Mouse (Mus musculus) ES-CJ7 (cell line): Measurements from ENCODE around the gene 2010005H15Rik.
"Not testable (repeated sequence)": the region's sequence is repeated elsewhere in the genome, so short reads cannot be mapped to it uniquely, and the experiment has no call there.

Source experiments
- DNase-seq: peaks from one replicate; pipeline ENCODE4 v3.0.0; 2011; ENCODE audit warnings: low read depth, low spot score

The 2010005H15Rik gene

DNA sequence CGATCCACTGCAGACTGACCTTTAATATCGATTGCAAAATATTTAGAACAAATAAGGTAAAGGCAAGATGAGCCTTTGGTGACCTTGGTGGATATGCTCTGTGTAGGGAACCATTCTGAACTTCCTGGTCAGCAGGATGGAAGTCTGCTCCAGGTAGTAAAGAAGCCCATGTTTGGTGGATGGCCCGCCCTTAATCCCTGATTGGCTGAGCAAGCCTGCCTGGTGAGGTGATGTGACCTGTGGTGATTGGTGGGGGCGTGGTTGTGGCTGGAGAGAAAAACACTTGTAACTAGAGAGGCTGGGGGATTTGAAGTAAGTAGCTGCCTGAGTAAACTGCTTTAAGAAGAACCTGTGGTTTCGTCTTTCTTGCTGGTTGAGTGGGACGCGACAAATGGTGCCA, at the start of gene 2010005H15Rik:
2010005H15Rik (plus strand) TSS at position 301 of the 400 bp plus-strand sequence.
- not testable (repeated sequence) for DNase-seq

DNA sequence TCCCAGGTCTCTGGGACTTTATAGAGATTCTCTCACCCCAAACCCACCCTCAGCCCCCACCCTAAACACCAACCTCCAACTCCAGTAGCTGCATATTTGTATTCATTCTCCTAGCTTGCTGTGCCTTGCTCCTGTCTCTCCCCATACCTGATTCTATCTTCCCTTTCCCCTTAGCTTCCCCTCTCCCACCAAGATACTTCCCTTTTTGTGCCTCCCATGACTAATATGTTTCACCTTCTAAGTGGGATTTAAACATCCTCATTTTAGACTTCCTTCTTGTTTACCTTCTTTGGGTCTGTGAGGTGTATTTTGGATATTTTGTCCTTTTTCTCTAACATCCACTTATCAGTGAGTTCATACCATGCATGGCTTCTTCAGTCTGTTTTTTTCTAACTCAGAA, 45.2 kb upstream of the 2010005H15Rik start:
- DNase-seq = no peak

DNA sequence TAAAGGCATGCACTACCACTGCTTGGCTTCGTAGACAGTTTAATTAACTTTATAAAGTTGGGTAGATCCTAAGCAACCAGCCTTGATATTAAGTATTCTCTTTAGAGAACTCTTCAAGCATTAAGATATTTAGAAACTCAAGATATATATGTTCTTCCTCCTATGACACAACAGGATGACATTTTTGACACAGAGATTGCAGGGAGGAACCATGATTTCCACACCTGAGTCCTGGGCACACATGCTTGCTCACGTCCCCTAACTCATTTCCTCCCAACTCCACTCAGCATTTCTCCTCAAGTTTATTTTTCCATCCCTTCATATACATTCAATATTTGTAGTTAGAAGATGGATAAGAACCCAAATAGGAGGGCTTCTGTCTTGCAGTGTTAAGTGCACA, 41.4 kb upstream of the 2010005H15Rik start:
- DNase-seq = no peak

DNA sequence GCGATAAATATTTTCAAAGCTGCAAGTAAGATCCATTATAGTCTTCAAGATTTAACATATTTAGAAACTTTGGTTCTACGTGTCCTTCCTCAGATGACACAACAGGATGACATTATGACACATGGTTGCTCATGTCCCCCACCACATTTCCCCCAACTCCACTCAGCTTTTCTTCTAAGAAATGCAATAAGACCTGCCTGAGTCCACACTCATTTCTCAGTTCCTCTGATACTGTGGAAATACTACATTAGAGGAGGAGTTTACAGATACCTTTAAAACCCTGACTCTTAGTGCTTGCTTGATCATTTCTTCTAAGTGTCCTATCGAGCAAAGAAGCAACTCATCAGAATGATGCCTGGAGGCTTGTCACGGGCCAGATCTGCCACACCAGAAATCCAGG, 37.4 kb upstream of the 2010005H15Rik start, which contains the start of gene Gm5483:
Gm5483 (plus strand) TSS at position 301 of the 400 bp plus-strand sequence.
- DNase-seq = not testable (repeated sequence)

DNA sequence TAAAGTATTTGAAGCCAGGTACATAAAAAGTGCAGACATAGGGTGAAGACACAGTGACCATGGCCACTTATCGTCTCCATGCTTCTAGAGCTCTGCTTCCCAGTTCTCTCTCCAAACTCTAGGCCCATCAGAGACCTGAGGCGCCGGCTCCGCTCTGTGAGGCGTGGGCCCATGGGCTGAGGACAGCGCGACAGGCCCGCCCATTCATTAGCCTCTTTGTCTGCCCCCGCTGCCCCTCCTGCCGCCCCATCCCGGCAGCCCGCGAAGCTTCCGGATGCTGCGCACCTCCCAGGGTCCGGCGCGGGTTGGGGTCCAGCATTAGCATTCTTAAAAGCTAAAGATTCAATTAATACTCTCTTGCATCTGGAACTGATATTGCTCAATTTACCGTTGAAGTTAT, 22.0 kb upstream of the 2010005H15Rik start:
- no peak for DNase-seq

DNA sequence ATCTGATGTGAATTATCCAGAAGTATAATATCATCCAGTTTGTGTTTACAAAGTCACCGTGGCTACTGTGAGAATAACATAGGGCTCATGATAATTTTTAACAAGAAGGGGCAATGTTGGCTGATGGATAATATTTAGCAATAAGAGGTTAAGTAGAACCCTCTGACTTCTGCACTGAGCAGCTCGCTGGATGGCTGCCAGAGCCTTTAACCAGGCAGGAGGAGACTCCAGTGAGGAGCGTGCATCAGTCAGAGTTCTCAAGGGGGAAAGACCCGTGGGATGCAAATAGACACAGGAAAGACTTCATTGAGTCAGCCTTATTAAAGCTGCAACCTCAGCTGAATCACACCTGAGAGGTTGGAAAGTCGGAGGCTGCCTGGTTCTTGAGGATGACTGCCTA, 17.4 kb upstream of the 2010005H15Rik start:
- DNase-seq = no peak

DNA sequence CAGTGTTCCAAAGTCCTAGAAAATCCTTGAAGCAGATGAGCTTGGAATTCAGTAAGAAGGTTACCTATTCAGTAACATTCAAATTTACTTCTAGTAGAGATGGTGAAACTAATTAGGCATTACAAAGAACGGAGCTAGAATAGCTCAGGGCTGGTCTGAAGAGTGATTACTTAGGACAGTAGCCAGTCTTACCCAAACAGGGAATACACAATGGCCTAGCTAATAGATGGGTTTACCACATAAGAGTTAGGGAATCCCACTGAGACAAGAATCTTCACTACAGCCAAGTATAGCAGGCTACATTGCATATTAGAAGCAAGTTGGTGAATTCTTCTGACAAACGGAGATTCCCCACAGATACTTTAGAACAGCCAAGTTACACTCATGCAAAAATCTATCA, 15.6 kb upstream of the 2010005H15Rik start:
- peak; percentile 51 for DNase-seq

DNA sequence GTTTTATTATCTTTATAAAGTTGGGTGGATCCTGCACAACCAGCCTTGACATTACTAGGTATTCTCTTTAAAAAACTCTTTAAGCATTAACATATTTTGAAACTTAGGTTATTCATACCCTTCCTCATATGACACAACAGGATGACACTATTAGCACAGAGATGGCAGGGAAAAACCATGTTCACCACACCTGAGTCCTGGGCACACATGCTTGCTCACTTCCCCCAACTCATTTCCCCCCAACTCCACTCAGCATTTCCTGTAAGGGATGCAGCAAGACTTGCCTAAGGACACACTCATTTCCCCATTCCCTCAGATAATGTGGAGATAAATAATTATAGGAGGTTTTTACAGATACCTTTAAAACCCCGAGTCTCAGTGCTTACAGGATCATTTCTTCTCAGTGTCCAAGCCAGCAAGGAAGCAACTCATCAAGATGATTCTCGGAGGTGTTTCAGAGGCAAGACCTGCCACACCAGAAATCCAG, 11.3 kb upstream of the 2010005H15Rik start, which contains the start of gene Gm5416:
Gm5416 (plus strand) TSS at position 437 of the 487 bp plus-strand sequence.
- DNase-seq = no peak

DNA sequence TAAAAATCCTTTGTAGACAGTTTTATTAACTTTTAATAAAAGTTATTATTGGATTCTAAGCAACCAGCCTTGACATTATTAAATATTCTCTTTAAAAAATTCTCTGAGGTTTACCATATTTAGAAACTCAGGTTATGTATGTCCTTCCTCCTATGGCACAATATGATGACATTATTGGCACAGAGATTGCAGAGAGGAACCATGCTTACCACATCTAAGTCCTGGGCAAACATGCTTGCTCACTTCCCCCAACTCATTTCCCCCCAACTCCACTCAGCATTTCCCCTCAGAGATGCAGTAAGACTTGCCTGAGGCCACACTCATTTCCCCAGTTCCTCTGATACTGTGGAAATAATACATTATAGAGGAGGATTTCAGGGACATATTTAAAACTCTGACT, 39.3 kb downstream of the 2010005H15Rik start:
- DNase-seq = not testable (repeated sequence)

DNA sequence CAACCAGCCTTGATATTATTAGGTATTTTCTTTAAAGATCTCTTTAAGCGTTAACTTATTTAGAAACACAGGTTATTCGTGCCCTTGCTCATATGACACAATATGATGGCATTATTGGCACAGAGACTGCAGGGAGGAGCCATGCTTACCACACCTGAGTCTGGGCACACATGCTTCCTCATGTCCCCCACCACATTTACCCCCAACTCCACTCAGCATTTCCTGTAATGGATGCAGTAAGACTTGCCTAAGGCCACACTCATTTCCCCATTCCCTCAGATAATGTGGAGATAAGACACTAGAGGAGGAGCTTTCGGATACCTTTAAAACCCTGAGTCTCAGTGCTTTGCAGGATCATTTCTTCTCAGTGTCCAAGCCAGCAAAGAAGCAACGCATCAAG, 55.5 kb downstream of the 2010005H15Rik start, which contains the start of gene Stfa1:
Stfa1 (plus strand) TSS at position 156 of the 400 bp plus-strand sequence.
- DNase-seq = not testable (repeated sequence)

DNA sequence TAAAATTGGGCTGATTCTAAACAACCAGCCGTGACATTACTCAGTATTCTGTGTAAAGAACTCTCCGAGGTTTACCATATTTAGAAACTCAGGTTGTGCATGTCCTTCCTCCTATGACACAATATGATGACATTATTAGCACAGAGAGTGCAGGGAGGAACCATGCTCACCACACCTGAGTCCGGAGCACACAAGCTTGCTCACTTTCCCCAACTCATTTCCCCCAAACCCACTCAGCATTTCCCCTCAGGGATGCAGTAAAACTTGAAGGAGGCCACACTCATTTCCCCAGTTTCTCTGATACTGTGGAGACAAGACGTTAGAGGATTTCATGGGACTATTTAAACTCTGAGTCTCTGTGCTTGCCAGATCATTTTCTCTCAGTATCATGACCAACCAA, 67.9 kb downstream of the 2010005H15Rik start:
- DNase-seq = no peak
